Mouse (Mus musculus): ENCODE data around the gene Gm7697.
"Not testable (repeated sequence)": the region's sequence is repeated elsewhere in the genome, so short reads cannot be mapped to it uniquely, and the experiment has no call there.

Gm7697 gene

GRCm38 (mm10) chr8:69522876-69523275, at the start of gene Gm7697:
TSS of gene Gm7697 (minus strand) at chr8:69522976.
- DNase-seq (ENCODE audit: low read depth in 1 of 2, low spot score in 2 of 2), result not testable (repeated sequence)

- not testable (repeated sequence) for DNase-seq (ENCODE audit: low read depth in 1 of 2, low spot score in 2 of 2)
These were observed 28.5 kb upstream of the Gm7697 start for GRCm38 (mm10) chr8:69551249-69551648.

GRCm38 (mm10) chr8:69549556-69549955, 26.8 kb upstream of the Gm7697 start:
- DNase-seq (ENCODE audit: low read depth in 1 of 2, low spot score in 2 of 2), result not testable (repeated sequence)

GRCm38 (mm10) chr8:69548114-69548513, 25.3 kb upstream of the Gm7697 start:
- not testable (repeated sequence) for DNase-seq (ENCODE audit: low read depth in 1 of 2, low spot score in 2 of 2)

- not testable (repeated sequence) for DNase-seq (ENCODE audit: low read depth in 1 of 2, low spot score in 2 of 2)
These were observed 24.4 kb upstream of the Gm7697 start for GRCm38 (mm10) chr8:69547208-69547607.

GRCm38 (mm10) chr8:69545020-69545419, 22.2 kb upstream of the Gm7697 start:
- not testable (repeated sequence) for DNase-seq (ENCODE audit: low read depth in 1 of 2, low spot score in 2 of 2)

GRCm38 (mm10) chr8:69544511-69544910, 21.7 kb upstream of the Gm7697 start:
- peak in 1 of 2 experiments; percentile 14 for DNase-seq (ENCODE audit: low read depth in 1 of 2, low spot score in 2 of 2)

GRCm38 (mm10) chr8:69543984-69544383, 21.2 kb upstream of the Gm7697 start:
- DNase-seq (ENCODE audit: low read depth in 1 of 2, low spot score in 2 of 2), result not testable (repeated sequence)

GRCm38 (mm10) chr8:69540764-69541163, 18.0 kb upstream of the Gm7697 start:
- DNase-seq (ENCODE audit: low read depth in 1 of 2, low spot score in 2 of 2), result not testable (repeated sequence)

- DNase-seq (ENCODE audit: low read depth in 1 of 2, low spot score in 2 of 2), result not testable (repeated sequence)
These were observed 17.6 kb upstream of the Gm7697 start for GRCm38 (mm10) chr8:69540331-69540730.

GRCm38 (mm10) chr8:69474946-69475345, 47.8 kb downstream of the Gm7697 start:
- DNase-seq (ENCODE audit: low read depth in 1 of 2, low spot score in 2 of 2), result not testable (repeated sequence)

GRCm38 (mm10) chr8:69453465-69453864, 69.3 kb downstream of the Gm7697 start, which contains the start of gene Gm9495:
TSS of gene Gm9495 (minus strand) at chr8:69453565.
- not testable (repeated sequence) for DNase-seq (ENCODE audit: low read depth in 1 of 2, low spot score in 2 of 2)

Data from monocyte, adult 2 months (primary cell).